Mouse (Mus musculus): ENCODE results near the gene Npy4r.
A peak's percentile ranks its signal among the peaks of the same experiment; 100 is the strongest.

Npy4r gene

DNA sequence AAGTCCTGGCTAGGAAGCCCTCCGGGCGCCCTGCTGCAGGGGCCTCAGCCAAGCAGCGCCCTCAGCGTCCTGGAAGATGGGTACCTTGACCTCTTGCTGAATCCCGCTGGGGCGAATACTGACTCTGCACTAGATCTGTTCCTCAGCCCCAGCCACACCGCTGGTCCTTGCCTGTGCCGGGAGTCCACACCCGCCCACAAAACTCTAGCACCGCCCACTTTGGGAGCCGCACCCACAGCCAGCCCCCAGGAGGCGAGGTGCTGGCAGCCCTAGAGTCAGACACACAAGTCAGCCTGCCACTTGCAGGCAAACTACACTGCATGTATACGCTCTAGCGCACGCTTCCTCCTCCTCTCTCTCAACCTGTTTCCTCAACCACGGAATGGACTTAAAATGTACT is at the start of gene Npy4r:
Gene Npy4r, minus strand, starts transcription at position 148 of the 400 bp plus-strand sequence.
- DNase-seq (ENCODE audit: low spot score) = peak; percentile 73

DNA sequence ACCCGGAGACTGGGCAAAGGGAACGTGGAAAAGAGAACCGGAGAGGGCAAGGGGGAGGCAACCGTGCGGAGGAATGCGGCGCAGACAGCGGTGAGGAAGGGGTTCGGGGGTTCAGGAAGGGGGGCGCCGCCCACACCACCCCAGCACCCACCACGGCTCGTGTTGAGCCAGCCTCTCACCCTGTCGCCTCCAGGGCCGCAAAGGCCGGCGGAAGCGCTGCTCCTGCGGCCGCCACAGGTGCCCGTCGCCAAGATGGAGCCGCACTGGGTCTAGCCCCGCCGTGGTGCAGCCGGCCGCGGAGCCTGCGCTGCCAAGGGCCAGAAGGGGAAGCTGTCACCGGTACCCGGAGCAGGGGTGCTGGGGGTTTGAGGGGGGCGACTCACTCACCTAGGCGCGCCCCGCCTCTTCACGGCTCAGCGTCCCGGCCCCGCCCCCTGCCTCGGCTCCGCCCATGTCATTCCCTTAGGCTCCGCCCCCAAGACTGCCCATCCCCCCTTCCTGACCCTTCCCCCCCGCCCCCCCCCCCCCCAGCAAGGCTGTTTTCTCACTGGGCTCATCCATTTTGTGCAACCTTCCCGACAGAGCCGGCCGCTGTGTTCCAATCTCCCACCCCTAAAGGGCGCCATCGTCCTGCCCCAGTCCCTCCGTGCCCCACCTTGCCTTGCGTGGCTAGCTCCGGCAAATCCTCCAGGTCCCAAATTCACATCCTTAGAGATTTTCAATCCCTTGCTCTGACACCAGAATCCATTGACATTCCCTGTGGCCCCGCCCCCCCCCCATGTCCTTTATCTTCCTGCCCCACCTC is 49.1 kb upstream of the Npy4r start, which contains the start of gene Gprin2:
Gene Gprin2, minus strand, starts transcription at position 423 of the 805 bp plus-strand sequence.
- peak; percentile 44 for DNase-seq (ENCODE audit: low spot score)

DNA sequence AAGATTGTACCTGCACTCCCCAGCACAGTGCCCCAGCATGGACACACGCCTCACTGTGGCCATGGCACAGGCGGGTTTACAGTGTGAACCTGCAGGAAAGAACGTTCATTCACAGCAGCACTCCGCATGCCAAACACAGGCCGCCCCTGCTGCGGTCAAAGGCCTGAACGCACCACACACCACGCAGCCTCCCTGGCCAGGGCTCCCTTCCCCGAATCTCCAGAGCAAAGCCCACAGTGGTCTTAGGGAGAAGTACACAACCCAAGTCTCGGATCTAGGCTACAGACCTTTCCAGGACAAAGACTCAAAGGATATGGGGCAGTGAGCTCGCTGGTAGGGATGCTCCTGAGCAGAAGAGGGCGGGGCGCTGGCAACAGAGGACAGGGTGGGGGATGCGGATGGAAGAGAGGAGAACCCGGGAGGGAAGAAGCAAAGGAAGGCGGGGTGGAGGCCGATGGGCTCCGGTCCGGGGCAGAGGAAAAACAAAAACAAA is 48.5 kb upstream of the Npy4r start:
- no peak for DNase-seq (ENCODE audit: low spot score)

DNA sequence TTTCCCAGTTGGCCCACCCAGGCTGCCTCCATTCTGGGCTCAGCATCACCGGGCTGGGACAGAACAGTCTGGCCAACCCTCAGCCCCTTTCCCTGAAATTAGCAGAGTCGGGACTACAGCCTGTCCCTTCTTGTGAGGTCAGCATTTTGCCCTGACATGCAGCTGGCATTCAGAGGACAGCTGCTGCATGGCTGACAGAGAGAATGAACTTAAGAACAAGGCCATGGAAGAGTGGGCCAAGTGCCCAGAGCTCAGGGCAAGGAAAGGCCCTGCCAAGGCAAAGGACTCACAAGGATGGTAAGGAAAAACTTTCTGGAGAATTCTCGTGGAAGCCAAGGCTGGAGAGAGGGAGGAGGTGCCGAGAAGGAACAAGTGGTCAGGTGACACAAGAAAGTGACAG is 44.4 kb upstream of the Npy4r start:
- DNase-seq (ENCODE audit: low spot score) = no peak

- no peak for DNase-seq (ENCODE audit: low spot score)
Measured at GRCm38 (mm10) chr14:34195466-34195865, 43.2 kb upstream of the Npy4r start.

DNA sequence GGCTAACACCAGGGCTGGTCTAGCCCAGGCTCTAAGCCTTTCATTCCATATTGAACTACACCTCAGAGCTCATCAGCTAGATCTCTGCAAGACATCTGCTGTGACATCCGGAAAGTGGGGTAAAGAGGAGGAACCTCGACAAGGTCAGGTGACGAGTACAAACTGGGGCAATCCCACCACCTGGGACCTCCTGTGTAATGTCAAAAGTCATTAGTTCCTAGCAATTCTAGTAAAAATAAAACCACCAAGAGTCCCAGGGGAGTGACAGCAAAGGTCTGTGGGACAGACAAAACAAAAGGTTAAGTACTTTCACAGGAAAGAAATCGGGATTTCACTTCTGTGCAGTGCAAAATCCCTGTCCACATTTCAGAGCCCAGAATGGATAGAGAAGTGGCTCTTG is 41.6 kb upstream of the Npy4r start:
- no peak for DNase-seq (ENCODE audit: low spot score)

- DNase-seq (ENCODE audit: low spot score) = no peak
Measured at GRCm38 (mm10) chr14:34190361-34190760, 38.1 kb upstream of the Npy4r start.

- peak; percentile 66 for DNase-seq (ENCODE audit: low spot score)
Measured at GRCm38 (mm10) chr14:34188629-34189028, 36.3 kb upstream of the Npy4r start.

- no peak for DNase-seq (ENCODE audit: low spot score)
Measured at GRCm38 (mm10) chr14:34183101-34183500, 30.8 kb upstream of the Npy4r start.

DNA sequence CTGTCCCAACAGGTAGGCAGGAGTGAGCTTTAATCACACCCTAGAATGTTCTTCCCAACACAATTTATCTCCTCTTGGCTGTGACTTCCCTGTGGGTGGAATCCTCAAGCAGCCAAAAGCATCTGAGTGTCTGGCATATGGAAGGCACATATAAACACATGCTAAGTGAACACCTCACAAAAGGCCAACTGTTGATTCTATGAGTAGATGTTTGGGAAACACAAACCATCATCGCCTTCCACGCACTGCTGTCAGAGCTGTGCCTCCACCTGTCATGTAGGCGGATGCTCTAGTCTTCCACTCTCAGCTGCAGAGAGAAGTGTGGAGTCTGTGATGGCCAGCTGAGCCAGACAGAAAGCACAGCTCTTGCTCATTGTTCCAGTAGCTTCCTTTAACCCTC is 27.1 kb upstream of the Npy4r start:
- no peak for DNase-seq (ENCODE audit: low spot score)

DNA sequence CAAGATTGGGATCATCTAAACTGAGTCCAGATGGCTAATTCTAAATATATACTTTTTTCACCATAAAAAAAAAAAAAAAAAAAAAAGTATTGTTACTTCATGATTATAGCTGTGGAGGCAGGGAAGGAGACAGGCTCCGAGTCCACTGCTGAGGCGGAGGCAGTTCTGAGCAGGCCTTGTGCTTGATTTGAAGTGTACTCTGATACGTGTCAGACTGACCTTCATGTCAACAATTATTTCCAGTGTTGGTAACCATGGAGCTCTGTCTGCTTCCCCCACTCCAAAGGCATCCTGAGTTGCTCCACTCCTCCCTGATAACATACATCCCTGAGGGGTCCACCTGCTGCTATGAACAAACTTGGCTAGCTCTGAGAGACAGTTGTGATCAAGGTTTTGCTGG is 18.8 kb upstream of the Npy4r start:
- DNase-seq (ENCODE audit: low spot score) = no peak

GRCm38 (mm10) chr14:34155752-34156151 is 3.5 kb upstream of the Npy4r start:
- DNase-seq (ENCODE audit: low spot score) = no peak

- peak; percentile 28 for DNase-seq (ENCODE audit: low spot score)
Measured at GRCm38 (mm10) chr14:34154601-34155337, 2.5 kb upstream of the Npy4r start.

DNA sequence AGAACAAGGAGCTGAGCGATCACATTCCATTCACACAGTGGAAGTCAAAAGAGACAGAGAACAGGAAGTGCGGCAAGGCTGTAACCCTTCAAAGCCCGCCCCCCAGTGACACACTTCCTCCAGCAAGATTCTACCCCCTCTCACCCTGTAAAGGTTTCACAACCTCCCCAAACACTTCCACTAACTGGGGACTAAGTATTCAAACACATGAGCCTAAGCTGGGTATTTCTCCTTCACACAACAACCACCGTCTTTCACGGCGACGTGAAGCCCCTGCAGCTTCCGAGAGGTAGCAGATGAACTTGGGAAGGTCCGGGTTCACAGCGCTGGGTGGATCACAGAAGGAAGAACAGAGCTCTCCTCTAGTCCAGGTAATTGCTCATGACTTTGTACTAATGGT is 9.4 kb downstream of the Npy4r start:
- DNase-seq (ENCODE audit: low spot score) = no peak

DNA sequence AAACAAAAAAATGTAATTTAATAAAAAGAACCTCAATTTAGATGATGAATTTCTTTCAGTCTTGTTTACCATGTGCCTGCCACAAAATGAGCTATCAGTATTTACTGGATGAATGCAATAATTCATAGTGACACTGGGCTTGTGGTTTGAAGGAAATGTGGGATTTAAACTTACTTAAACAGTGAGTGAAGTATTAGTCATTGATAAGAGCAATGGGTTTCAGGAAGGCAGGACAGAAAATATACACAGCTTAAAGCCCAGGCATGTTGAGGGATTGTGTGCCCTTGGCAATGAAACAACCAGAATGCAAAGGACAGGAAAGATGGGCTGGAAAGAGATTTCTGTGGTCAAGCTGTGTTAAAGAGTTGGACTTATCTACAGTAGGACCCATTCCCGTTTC is 10.0 kb downstream of the Npy4r start:
- DNase-seq (ENCODE audit: low spot score) = no peak

DNA sequence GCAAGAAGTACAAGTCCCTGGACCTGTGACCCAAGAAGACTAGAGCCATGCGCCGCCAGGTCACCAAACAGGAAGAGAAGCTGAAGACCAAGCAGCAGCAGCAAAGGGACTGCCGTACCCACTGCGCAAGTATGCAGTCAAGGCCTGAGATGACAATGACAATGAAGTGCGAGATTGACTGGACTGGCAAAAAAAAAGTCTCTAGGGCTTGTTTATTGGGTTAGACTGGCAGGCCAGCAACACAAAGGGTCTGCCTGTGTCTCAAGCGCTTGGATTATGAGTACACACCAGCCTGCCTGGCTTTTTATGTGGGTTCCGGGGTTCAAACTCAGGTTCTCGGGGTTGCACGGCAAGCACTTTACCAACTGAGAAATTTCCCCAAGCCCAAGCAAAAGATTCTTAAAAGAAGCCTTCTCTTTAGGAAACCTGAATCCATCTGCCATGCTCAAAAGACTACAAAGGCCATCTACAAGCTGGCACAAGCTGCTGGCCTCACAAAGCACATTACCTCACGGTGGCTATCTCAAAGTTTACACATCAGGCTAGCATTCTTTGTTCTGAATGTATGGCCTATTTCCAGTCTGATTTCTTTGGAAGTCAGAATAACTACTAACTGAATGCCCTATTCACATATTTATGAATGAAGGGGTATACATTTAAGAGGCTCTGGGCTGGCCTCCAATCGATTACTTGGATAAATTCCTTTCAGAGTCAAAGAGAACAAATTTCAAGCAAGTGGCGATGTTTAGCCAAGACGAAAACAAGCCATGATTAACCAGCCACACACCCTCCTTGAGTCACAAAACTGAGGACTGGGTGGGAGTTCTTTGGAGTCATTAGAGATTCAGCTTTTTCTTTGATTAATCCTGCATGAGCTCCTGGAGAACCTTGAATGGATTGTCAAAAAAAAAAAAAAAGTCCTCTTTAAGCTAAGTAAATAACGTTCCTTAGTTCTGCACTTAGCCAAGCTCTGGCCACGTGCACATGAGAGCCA is 12.3 kb downstream of the Npy4r start:
- no peak for DNase-seq (ENCODE audit: low spot score)

GRCm38 (mm10) chr14:34135391-34135790 is 16.9 kb downstream of the Npy4r start:
- no peak for DNase-seq (ENCODE audit: low spot score)

GRCm38 (mm10) chr14:34131216-34131615 is 21.1 kb downstream of the Npy4r start:
- no peak for DNase-seq (ENCODE audit: low spot score)

DNA sequence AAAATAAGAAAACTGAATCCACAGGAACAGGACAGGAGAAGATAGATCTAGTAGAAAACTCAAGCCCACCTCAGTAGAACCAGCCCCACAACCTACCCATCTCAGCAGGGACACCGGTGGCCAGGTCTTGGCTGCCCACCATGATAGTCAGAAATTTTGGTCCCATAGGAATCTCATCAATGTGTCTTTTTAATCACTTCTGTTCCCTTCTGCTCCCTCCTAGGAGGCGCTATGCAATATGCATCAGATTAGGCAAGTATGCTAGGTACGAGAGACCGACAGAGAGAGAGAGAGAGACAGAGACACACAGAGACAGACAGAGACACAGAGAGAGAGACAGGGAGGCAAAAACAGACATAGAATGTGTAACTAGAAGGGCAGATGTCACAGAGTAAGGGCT is 30.6 kb downstream of the Npy4r start:
- no peak for DNase-seq (ENCODE audit: low spot score)

GRCm38 (mm10) chr14:34120923-34121351 is 31.4 kb downstream of the Npy4r start:
- DNase-seq (ENCODE audit: low spot score) = no peak

GRCm38 (mm10) chr14:34120016-34120910 is 32.0 kb downstream of the Npy4r start:
- no peak for DNase-seq (ENCODE audit: low spot score)

Measured in ovary, postnatal 36 days (tissue).